Mouse (Mus musculus): ENCODE data around the gene Foxn3.

GRCm38 (mm10) chr12:99198428-99199123 lies 364.8 kb downstream of the Foxn3 start:
- TF ChIP-seq SIN3A (IDR thresholded peaks at IDR 0.05; ENCODE audit: low read length) (no peak), UBTF (IDR thresholded peaks at IDR 0.05; ENCODE audit: low read depth, low read length) (no peak), USF2 (conservative IDR thresholded peaks at IDR 0.05; ENCODE audit: low read depth, low read length) (no peak)

All from CH12.LX (cell line).